Mouse (Mus musculus) liver, embryonic 13.5 days (tissue): ENCODE results near the gene Ppp2r5d. TPM values are rescaled to one million over a fixed set of nuclear protein-coding genes. Genes with fewer than 3 reads are reported as not detected.

Experiments
- ATAC-seq: fragments of 200-750 bp; cut with Nextera tagmentation; 2 replicates; pipeline ENCODE4 v1.8.0; 2017; ENCODE audit warnings: low read depth, mild to moderate bottlenecking, moderate number of reproducible peaks, moderate library complexity
- DNase-seq: peaks from one replicate; pipeline ENCODE4 v3.0.0; 2022
- H3K27ac ChIP-seq: fragments of 300-500 bp; sonication (generic); 2 replicates; pipeline ENCODE4 v1.5.1; 2015; ENCODE audit warnings: moderate library complexity, mild to moderate bottlenecking, inconsistent platforms
- H3K27me3 ChIP-seq: fragments of 300-500 bp; sonication (generic); 2 replicates; pipeline ENCODE4 v1.6.1; 2015; ENCODE audit warnings: mild to moderate bottlenecking, inconsistent platforms
- H3K36me3 ChIP-seq: fragments of 300-500 bp; sonication (generic); 2 replicates; pipeline ENCODE4 v1.6.1; 2015; ENCODE audit warnings: mild to moderate bottlenecking, inconsistent platforms
- H3K4me1 ChIP-seq: fragments of 300-500 bp; sonication (generic); replicated peaks from 2 replicates; pipeline ENCODE4 v1.6.1; 2015; ENCODE audit warnings: inconsistent platforms
- H3K4me2 ChIP-seq: fragments of 300-500 bp; sonication (generic); 2 replicates; pipeline ENCODE4 v1.6.1; 2015; ENCODE audit warnings: inconsistent platforms, mild to moderate bottlenecking, moderate library complexity
- H3K4me3 ChIP-seq: fragments of 300-500 bp; sonication (generic); replicated peaks from 2 replicates; pipeline ENCODE4 v1.5.1; 2015; ENCODE audit warnings: mild to moderate bottlenecking, inconsistent platforms
- H3K9ac ChIP-seq: fragments of 300-500 bp; sonication (generic); 2 replicates; pipeline ENCODE4 v1.6.1; 2015; ENCODE audit warnings: mild to moderate bottlenecking, inconsistent platforms
- H3K9me3 ChIP-seq: fragments of 300-500 bp; sonication (generic); replicated peaks from 2 replicates; pipeline ENCODE4 v1.6.1; 2016; ENCODE audit warnings: inconsistent platforms
- WGBS: fragments of 180-500 bp; shearing (Covaris S2); methylation state at CpG from one replicate; pipeline ENCODE4 v1.1.7; 2015; ENCODE audit not compliant: insufficient replicate concordance; 5-methylcytosine and 5-hydroxymethylcytosine counted together
- polyA plus RNA-seq: library from polyadenylated mRNA; unstranded; fragments of >200 nt; fragmentation: Nextera tagmentation; extraction: Ambion mirVana; gene quantifications from 2 replicates; pipeline ENCODE4 v1.2.1, GENCODE M21; 2015

The Ppp2r5d gene
- polyA plus RNA-seq, 1 experiment from 2014 or later: 31.2 TPM

GRCm38 (mm10) chr17:46699912-46700311, 5.0 kb downstream of the Ppp2r5d start:
- peak overlapping the region; percentile 15; the same call in 1 of the 2 replicates for H3K9ac ChIP-seq
- peaks cover 27% of the 10 kb centered on the region for H3K36me3 ChIP-seq
- H3K4me2 ChIP-seq: no peak overlapping the region
- DNase-seq: no peak
- H3K4me3 ChIP-seq: no peak overlapping the region
- H3K27ac ChIP-seq: no peak overlapping the region
- peaks cover 50% of the 10 kb centered on the region for H3K4me1 ChIP-seq
- no peak for ATAC-seq
- no peaks in the 10 kb centered on the region for H3K27me3 ChIP-seq
- WGBS: 81% methylated on average over 3 of the region's 3 CpGs
- H3K9me3 ChIP-seq: no peaks in the 10 kb centered on the region

- H3K9me3 ChIP-seq: no peaks in the 10 kb centered on the region
- H3K4me2 ChIP-seq: no peak overlapping the region
- H3K4me1 ChIP-seq: peaks cover 49% of the 10 kb centered on the region
- no peaks in the 10 kb centered on the region for H3K27me3 ChIP-seq
- no peak for ATAC-seq
- no peak overlapping the region for H3K27ac ChIP-seq
- H3K36me3 ChIP-seq: peaks cover 27% of the 10 kb centered on the region
- H3K9ac ChIP-seq: no peak overlapping the region
- H3K4me3 ChIP-seq: no peak overlapping the region
- no peak for DNase-seq
- WGBS: 56% methylated on average over 5 of the region's 5 CpGs
These were observed 5.7 kb downstream of the Ppp2r5d start for GRCm38 (mm10) chr17:46699245-46699644.

GRCm38 (mm10) chr17:46698515-46698914, 6.4 kb downstream of the Ppp2r5d start:
- no peak for ATAC-seq

GRCm38 (mm10) chr17:46694517-46695063, 10.3 kb downstream of the Ppp2r5d start:
- WGBS: 82% methylated on average over 1 of the region's 1 CpGs
- Histone ChIP-seq H3K9me3 (no peaks in the 10 kb centered on the region), H3K4me2 (no peak overlapping the region), H3K27ac (no peak overlapping the region), H3K27me3 (no peaks in the 10 kb centered on the region), H3K9ac (no peak overlapping the region), H3K4me1 (peaks cover 29% of the 10 kb centered on the region), H3K36me3 (peaks cover 31% of the 10 kb centered on the region), H3K4me3 (no peak overlapping the region)
- DNase-seq (no peak), ATAC-seq (no peak)

More at GRCm38 (mm10) chr17:46698515-46698914, 6.4 kb downstream of the Ppp2r5d start:
- Histone ChIP-seq H3K9ac (no peak overlapping the region), H3K4me1 (peaks cover 42% of the 10 kb centered on the region), H3K4me3 (no peak overlapping the region), H3K27me3 (no peaks in the 10 kb centered on the region), H3K27ac (no peak overlapping the region), H3K36me3 (peaks cover 28% of the 10 kb centered on the region), H3K9me3 (no peaks in the 10 kb centered on the region), H3K4me2 (no peak overlapping the region)
- DNase-seq: no peak
- WGBS: 83% methylated on average over 6 of the region's 6 CpGs

- H3K4me1 ChIP-seq: peaks cover 21% of the 10 kb centered on the region
- DNase-seq (no peak), ATAC-seq (no peak)
- H3K36me3 ChIP-seq: peaks cover 35% of the 10 kb centered on the region
- 79% methylated on average over 2 of the region's 2 CpGs for WGBS
- H3K4me2 ChIP-seq: no peak overlapping the region
- H3K27ac ChIP-seq: peak overlapping the region; percentile 57
- no peak overlapping the region for H3K4me3 ChIP-seq
- H3K9me3 ChIP-seq: no peaks in the 10 kb centered on the region
- no peak overlapping the region for H3K9ac ChIP-seq
- no peaks in the 10 kb centered on the region for H3K27me3 ChIP-seq
These were observed 13.5 kb downstream of the Ppp2r5d start for GRCm38 (mm10) chr17:46691390-46691789.

- 28% methylated on average over 12 of the region's 12 CpGs for WGBS
- H3K4me1 ChIP-seq: peaks cover 21% of the 10 kb centered on the region
- H3K27ac ChIP-seq: peak overlapping the region; percentile 57
- peak; percentile 31 for DNase-seq
- H3K36me3 ChIP-seq: peaks cover 39% of the 10 kb centered on the region
- 0 out of 2 replicates have a peak overlapping the region, but pooled peaks have one; percentile 0 for H3K9ac ChIP-seq
- no peak overlapping the region for H3K4me3 ChIP-seq
- peak overlapping the region; percentile 8; the same call in 1 of the 2 replicates for H3K4me2 ChIP-seq
- H3K9me3 ChIP-seq: no peaks in the 10 kb centered on the region
- ATAC-seq: peak; percentile 85
- no peaks in the 10 kb centered on the region for H3K27me3 ChIP-seq
These were observed 14.2 kb downstream of the Ppp2r5d start for GRCm38 (mm10) chr17:46690665-46691064.

- 82% methylated on average over 6 of the region's 6 CpGs for WGBS
These were observed 19.0 kb downstream of the Ppp2r5d start for GRCm38 (mm10) chr17:46685913-46686312.

GRCm38 (mm10) chr17:46682654-46683389, 22.1 kb downstream of the Ppp2r5d start:
- Histone ChIP-seq H3K27ac (no peak overlapping the region), H3K4me2 (no peak overlapping the region), H3K36me3 (peaks cover 59% of the 10 kb centered on the region), H3K4me1 (peaks cover 34% of the 10 kb centered on the region), H3K27me3 (no peaks in the 10 kb centered on the region), H3K9ac (no peak overlapping the region), H3K4me3 (no peak overlapping the region), H3K9me3 (no peaks in the 10 kb centered on the region)
- no peak for DNase-seq
- 83% methylated on average over 16 of the region's 16 CpGs for WGBS
- ATAC-seq: no peak

More at GRCm38 (mm10) chr17:46685913-46686312, 19.0 kb downstream of the Ppp2r5d start:
- no peak overlapping the region for H3K9ac ChIP-seq
- H3K9me3 ChIP-seq: no peaks in the 10 kb centered on the region
- ATAC-seq (no peak), DNase-seq (no peak)
- H3K27ac ChIP-seq: no peak overlapping the region
- no peak overlapping the region for H3K4me2 ChIP-seq
- peaks cover 21% of the 10 kb centered on the region for H3K4me1 ChIP-seq
- H3K27me3 ChIP-seq: no peaks in the 10 kb centered on the region
- no peak overlapping the region for H3K4me3 ChIP-seq
- H3K36me3 ChIP-seq: peaks cover 59% of the 10 kb centered on the region

GRCm38 (mm10) chr17:46681466-46682118, 23.3 kb downstream of the Ppp2r5d start:
- Histone ChIP-seq H3K27me3 (no peaks in the 10 kb centered on the region), H3K4me2 (peak overlapping the region; percentile 98), H3K9ac (peak overlapping the region; percentile 78), H3K4me3 (peak overlapping the region; percentile 92), H3K36me3 (peaks cover 61% of the 10 kb centered on the region), H3K27ac (peak overlapping the region; percentile 69), H3K4me1 (peaks cover 37% of the 10 kb centered on the region), H3K9me3 (no peaks in the 10 kb centered on the region)
- DNase-seq (no peak), ATAC-seq (no peak)
- 29% methylated on average over 12 of the region's 12 CpGs for WGBS

- H3K9me3 ChIP-seq: no peaks in the 10 kb centered on the region
- H3K27ac ChIP-seq: peak within 1 kb of the TSS; percentile 90
- WGBS: under 1% methylated on average over 49 of the region's 49 CpGs
- peak within 1 kb of the TSS; percentile 98 for H3K4me2 ChIP-seq
- H3K4me3 ChIP-seq: peak within 1 kb of the TSS; percentile 92
- peak within 1 kb of the TSS; percentile 90 for H3K9ac ChIP-seq
- peaks cover 37% of the 10 kb centered on the region for H3K4me1 ChIP-seq
- peak; percentile 99 for DNase-seq
- peaks cover 61% of the 10 kb centered on the region for H3K36me3 ChIP-seq
- no peaks in the 10 kb centered on the region for H3K27me3 ChIP-seq
- peak; percentile 97 for ATAC-seq
These were observed 24.0 kb downstream of the Ppp2r5d start, which contains the start of gene Klhdc3 for GRCm38 (mm10) chr17:46680760-46681373. Gene Klhdc3, minus strand, starts transcription at chr17:46680914.
